Mouse (Mus musculus) lung, embryonic 14.5 days (tissue): Measurements from ENCODE around the gene Epha4. TPM values are rescaled to one million over a fixed set of nuclear protein-coding genes. Genes with fewer than 3 reads are reported as not detected.

Source experiments
- ATAC-seq: fragments of 200-750 bp; cut with Nextera tagmentation; 2 replicates; pipeline ENCODE4 v1.8.0; 2017; ENCODE audit warnings: mild to moderate bottlenecking, moderate TSS enrichment, moderate library complexity; ENCODE audit not compliant: insufficient read depth
- DNase-seq: peaks from one replicate; pipeline ENCODE4 v3.0.0-alpha.2; 2015
- H3K27ac ChIP-seq: fragments of 300-500 bp; sonication (generic); 2 replicates; pipeline ENCODE4 v1.5.1; 2014; ENCODE audit warnings: low read depth, mild to moderate bottlenecking, moderate library complexity
- H3K27me3 ChIP-seq: fragments of 300-500 bp; sonication (generic); 2 replicates; pipeline ENCODE4 v1.6.1; 2014; ENCODE audit warnings: low read length, control low read depth; ENCODE audit not compliant: insufficient read depth
- H3K36me3 ChIP-seq: fragments of 300-500 bp; sonication (generic); 2 replicates; pipeline ENCODE4 v1.6.1; 2014; ENCODE audit warnings: control low read depth; ENCODE audit not compliant: insufficient read depth
- H3K4me1 ChIP-seq: fragments of 300-500 bp; sonication (generic); 2 replicates; pipeline ENCODE4 v1.6.1; 2014; ENCODE audit warnings: antibody characterized with exemption, control low read depth; ENCODE audit not compliant: insufficient read depth
- H3K4me2 ChIP-seq: fragments of 300-500 bp; sonication (generic); 2 replicates; pipeline ENCODE4 v1.6.1; 2014; ENCODE audit warnings: mild to moderate bottlenecking
- H3K4me3 ChIP-seq: fragments of 300-500 bp; sonication (generic); 2 replicates; pipeline ENCODE4 v1.5.1; 2014; ENCODE audit warnings: low read depth, low read length
- H3K9ac ChIP-seq: fragments of 300-500 bp; sonication (generic); 2 replicates; pipeline ENCODE4 v1.6.1; 2014
- H3K9me3 ChIP-seq: fragments of 300-500 bp; sonication (generic); 2 replicates; pipeline ENCODE4 v1.6.1; 2016; ENCODE audit warnings: low read depth, low read length, control low read depth
- CTCF ChIP-seq: IDR thresholded peaks from 2 replicates; pipeline ENCODE4 v1.5.1; 2016; ENCODE audit warnings: antibody characterized with exemption, low read depth
- WGBS: fragments of 180-500 bp; shearing (Covaris S2); extraction: QIAGEN DNeasy Blood & Tissue Kit; methylation state at CpG from one replicate; pipeline ENCODE4 v1.1.7; 2014; 5-methylcytosine and 5-hydroxymethylcytosine counted together
- polyA plus RNA-seq: library from polyadenylated mRNA; unstranded; fragments of >200 nt; fragmentation: Nextera tagmentation; extraction: Ambion mirVana; gene quantifications from 2 replicates; pipeline ENCODE4 v1.2.1, GENCODE M21; 2014

The Epha4 gene
- polyA plus RNA-seq, 1 experiment from 2014 or later, result 18.0 TPM

GRCm38 (mm10) chr1:77495790-77496158 lies 19.1 kb downstream of the Epha4 start:
- H3K4me3 ChIP-seq, result no peak overlapping the region
- H3K4me2 ChIP-seq, result no peak overlapping the region
- H3K9me3 ChIP-seq, result no peaks in the 10 kb centered on the region
- peaks cover 4% of the 10 kb centered on the region; the same call in 1 of the 2 replicates for H3K36me3 ChIP-seq
- 31% methylated on average over 7 of the region's 7 CpGs for WGBS
- H3K4me1 ChIP-seq, result peaks cover 12% of the 10 kb centered on the region; the same call in 1 of the 2 replicates
- no peak for DNase-seq
- H3K27ac ChIP-seq, result no peak overlapping the region
- H3K27me3 ChIP-seq, result no peaks in the 10 kb centered on the region
- no peak for ATAC-seq
- no peak for TF ChIP-seq CTCF
- H3K9ac ChIP-seq, result no peak overlapping the region

- H3K9me3 ChIP-seq, result no peaks in the 10 kb centered on the region
- H3K4me2 ChIP-seq, result no peak overlapping the region
- WGBS, result 47% methylated on average over 10 of the region's 10 CpGs
- H3K27me3 ChIP-seq, result no peaks in the 10 kb centered on the region
- H3K4me1 ChIP-seq, result peaks cover 12% of the 10 kb centered on the region; the same call in 1 of the 2 replicates
- peaks cover 4% of the 10 kb centered on the region; the same call in 1 of the 2 replicates for H3K36me3 ChIP-seq
- DNase-seq (no peak), ATAC-seq (no peak)
- no peak overlapping the region for H3K27ac ChIP-seq
- no peak overlapping the region for H3K4me3 ChIP-seq
- H3K9ac ChIP-seq, result no peak overlapping the region
- no peak for TF ChIP-seq CTCF
Observed at GRCm38 (mm10) chr1:77495030-77495789, 19.7 kb downstream of the Epha4 start.

- no peak for ATAC-seq
- Histone ChIP-seq H3K27me3 (no peaks in the 10 kb centered on the region), H3K4me2 (no peak overlapping the region), H3K4me1 (peaks cover 12% of the 10 kb centered on the region; the same call in 1 of the 2 replicates), H3K36me3 (no peaks in the 10 kb centered on the region), H3K9ac (no peak overlapping the region), H3K9me3 (no peaks in the 10 kb centered on the region), H3K27ac (no peak overlapping the region), H3K4me3 (no peak overlapping the region)
- no peak for TF ChIP-seq CTCF
- no peak for DNase-seq
- 52% methylated on average over 10 of the region's 10 CpGs for WGBS
Observed at GRCm38 (mm10) chr1:77493841-77494635, 20.9 kb downstream of the Epha4 start.

GRCm38 (mm10) chr1:77490166-77490565 lies 24.7 kb downstream of the Epha4 start:
- no peaks in the 10 kb centered on the region for H3K9me3 ChIP-seq
- no peak for TF ChIP-seq CTCF
- no peak overlapping the region for H3K9ac ChIP-seq
- ATAC-seq (no peak), DNase-seq (no peak)
- H3K4me2 ChIP-seq, result no peak overlapping the region
- no peaks in the 10 kb centered on the region for H3K36me3 ChIP-seq
- peaks cover 5% of the 10 kb centered on the region for H3K4me1 ChIP-seq
- WGBS, result 91% methylated on average over 6 of the region's 6 CpGs
- H3K27ac ChIP-seq, result no peak overlapping the region
- H3K27me3 ChIP-seq, result no peaks in the 10 kb centered on the region
- no peak overlapping the region for H3K4me3 ChIP-seq

- WGBS, result 80% methylated on average over 7 of the region's 7 CpGs
- DNase-seq, result no peak
- TF ChIP-seq CTCF, result no peak
Observed at GRCm38 (mm10) chr1:77489387-77489786, 25.5 kb downstream of the Epha4 start.

GRCm38 (mm10) chr1:77487856-77488462 lies 26.9 kb downstream of the Epha4 start:
- 79% methylated on average over 13 of the region's 13 CpGs for WGBS
- no peaks in the 10 kb centered on the region for H3K27me3 ChIP-seq
- no peak overlapping the region for H3K4me2 ChIP-seq
- peaks cover 8% of the 10 kb centered on the region for H3K4me1 ChIP-seq
- no peak overlapping the region for H3K9ac ChIP-seq
- ATAC-seq (no peak), DNase-seq (no peak)
- H3K27ac ChIP-seq, result no peak overlapping the region
- no peak for TF ChIP-seq CTCF
- H3K9me3 ChIP-seq, result no peaks in the 10 kb centered on the region
- H3K36me3 ChIP-seq, result no peaks in the 10 kb centered on the region
- H3K4me3 ChIP-seq, result no peak overlapping the region

More at GRCm38 (mm10) chr1:77489387-77489786, 25.5 kb downstream of the Epha4 start:
- Histone ChIP-seq H3K9ac (no peak overlapping the region), H3K9me3 (no peaks in the 10 kb centered on the region), H3K4me2 (no peak overlapping the region), H3K27ac (no peak overlapping the region), H3K27me3 (no peaks in the 10 kb centered on the region), H3K4me1 (peaks cover 8% of the 10 kb centered on the region), H3K36me3 (no peaks in the 10 kb centered on the region), H3K4me3 (no peak overlapping the region)
- ATAC-seq, result no peak
